9 mouse cellular contexts compared by ENCODE assay signal in the genomic region with DNA sequence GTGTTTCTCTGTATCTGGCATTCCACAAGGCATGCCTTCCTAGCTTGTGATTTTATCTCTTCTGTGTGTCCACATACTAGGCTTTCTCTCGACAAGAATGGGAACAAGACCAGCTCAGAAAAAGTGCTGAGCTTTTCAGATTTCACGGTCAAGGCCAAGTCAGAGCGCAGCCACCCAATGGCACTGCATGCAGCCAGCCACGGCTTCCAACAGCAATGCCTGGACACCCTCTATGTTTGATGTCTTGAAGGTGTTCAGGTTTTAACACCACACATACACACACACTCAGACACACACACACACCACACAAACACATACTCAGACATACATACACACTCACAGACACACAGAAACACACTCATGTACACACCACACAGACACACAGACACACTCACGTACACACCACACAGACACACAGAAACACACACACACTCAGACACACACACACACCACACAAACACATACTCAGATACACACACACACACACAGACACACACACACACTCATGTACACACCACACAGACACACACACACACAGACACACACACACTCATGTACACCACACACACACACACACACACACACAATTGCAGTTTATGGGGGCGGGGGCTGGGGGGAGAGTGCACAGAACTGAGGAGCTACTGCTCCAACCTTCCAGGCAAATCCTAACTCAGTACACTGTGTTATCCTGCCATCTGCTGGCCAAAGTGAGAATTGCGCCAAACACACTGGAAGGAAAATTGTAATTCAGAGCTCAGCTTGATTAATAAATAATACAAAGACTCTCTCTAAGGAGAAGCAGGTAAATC. TPM values are rescaled to one million over a fixed set of nuclear protein-coding genes. Genes with fewer than 3 reads are reported as not detected.
DNase-seq lines count a peak whose midpoint lies in the region; ATAC-seq and TF ChIP-seq lines count a peak whose summit lies in the region.
"Had no signal": no experiment of that assay in that cellular context is flagged by ENCODE, and none has a peak within 500 bp of the region (broad histone marks: within the 10 kb centered on the region; RNA-seq: fewer than 3 reads in every experiment).

No protein-coding gene starts in this region.

- no peak overlapping the region for H3K9ac ChIP-seq in ES-E14 (ENCODE audit: insufficient read depth, low read depth, low read length, poor library complexity, severe bottlenecking)

- no peaks in the 10 kb centered on the region for H3K36me3 ChIP-seq in ES-E14 (ENCODE audit: control insufficient read depth, insufficient read depth, low read length, poor library complexity, severe bottlenecking)

- peak; percentile 53 for DNase-seq in ES-E14 (ENCODE audit: low read depth, low spot score)
- peak; percentile 81 for DNase-seq in brain, embryonic 14.5 days (ENCODE audit: low read depth)
- peak; percentile 46 to 78 for DNase-seq in layer of hippocampus, adult 8-10 months (ENCODE audit: low spot score in 2 of 2)
- DNase-seq in lung, postnatal 25 days (ENCODE audit: low spot score): peak; percentile 63
- DNase-seq in retina, embryonic 14.5 days (ENCODE audit: low spot score): peak; percentile 92
- peak; percentile 38 to 61 for DNase-seq in thymus, postnatal 36 days

- peak; percentile 78 for ATAC-seq in erythroid progenitor cell, adult 5-6 weeks (replicated peaks; ENCODE audit: low FRiP score, poor library complexity, severe bottlenecking)
- peak; percentile 69 to 73 for ATAC-seq in hematopoietic stem cell, adult 5-6 weeks (replicated peaks in 1 of 2; ENCODE audit: insufficient read depth in 1 of 2, low FRiP score in 2 of 2, low TSS enrichment in 1 of 2, low read depth in 1 of 2, poor library complexity in 2 of 2, severe bottlenecking in 2 of 2)

- peaks cover 0 to 2% of the 10 kb centered on the region in 2 experiments; a peak in 1 of 4 replicates for H3K4me1 ChIP-seq in ES-E14 (ENCODE audit: control insufficient read depth in 2 of 2, insufficient read depth in 2 of 2, low read length in 2 of 2, poor library complexity in 1 of 2)

- in situ Hi-C loops in ES-E14 (cut with MboI; ENCODE audit: low sequenced_read_pairs in 2 of 2, unreplicated experiment in 2 of 2): loop anchor here (25.0 kb wide), 2 partner anchors 202 to 352 kb away; a partner anchor contains a TSS

- TF ChIP-seq POLR2A in brain, embryonic 14.5 days (IDR thresholded peaks at IDR 0.05; ENCODE audit: borderline replicate concordance, extremely low read depth, insufficient read depth, insufficient read length, poor library complexity, severe bottlenecking): no peak

- H3K4me3 ChIP-seq in ES-E14 (ENCODE audit: insufficient read depth in 1 of 2, low read depth in 1 of 2, low read length in 2 of 2, poor library complexity in 1 of 2, severe bottlenecking in 1 of 2): no peak overlapping the region

- H3K27ac ChIP-seq in ES-E14 (ENCODE audit: insufficient read depth, low read depth, low read length, poor library complexity, severe bottlenecking): no peak overlapping the region
- H3K27ac ChIP-seq: macrophage had no signal

- no peaks in the 10 kb centered on the region for H3K9me3 ChIP-seq in ES-E14 (ENCODE audit: control insufficient read depth, insufficient read depth, low read depth, low read length)

- peak; percentile 85 for TF ChIP-seq CTCF in brain, embryonic 14.5 days (IDR thresholded peaks at IDR 0.05; ENCODE audit: borderline replicate concordance, extremely low read depth, insufficient read depth, insufficient read length)

TF ChIP-seq in ES-E14, 5 proteins besides CTCF, POLR2A, EP300 and RAD21:
- TF ChIP-seq ZC3H11A (IDR thresholded peaks at IDR 0.05; ENCODE audit: borderline replicate concordance, low read depth, low read length) (peak; percentile 97), MAFK (IDR thresholded peaks at IDR 0.05; ENCODE audit: insufficient read depth, low read depth, low read length) (0 out of 2 replicates have a peak, but pooled peaks have one; percentile 32), ZNF384 (IDR thresholded peaks at IDR 0.05; ENCODE audit: low read depth, low read length) (no peak)

RNA-seq across cellular contexts. Expression of a gene that starts 17.2 kb away (rescaled TPM):
- 37.9 and 39.5 TPM in 2 replicates for total RNA-seq in ES-E14 (2012; rRNA removed)
- 73.8 and 77.2 TPM in 2 replicates for polyA plus RNA-seq in brain, embryonic 14.5 days (2012; rRNA removed)
- 13.7 and 19.7 TPM in 2 replicates for total RNA-seq in erythroid progenitor cell, adult 5-6 weeks (2015; ENCODE audit: low replicate concordance)
- 42.4 and 47.5 TPM in 2 replicates for total RNA-seq in erythroid progenitor cell, adult 5-6 weeks (2017; ENCODE audit: low replicate concordance)
- 46.9 and 49.6 TPM in 2 replicates for total RNA-seq in hematopoietic stem cell, adult 5-6 weeks (2017)
- total RNA-seq in layer of hippocampus, adult 8-10 months (2022): 10 to 100 TPM; 17.1 to 25.4 (median 22.0) TPM

RNA-seq across cellular contexts. Expression of a gene that starts 54.6 kb away (rescaled TPM):
- total RNA-seq in ES-E14 (2012; rRNA removed): 15.0 and 22.0 TPM in 2 replicates
- 25.3 and 33.9 TPM in 2 replicates for polyA plus RNA-seq in brain, embryonic 14.5 days (2012; rRNA removed)
- 20.5 and 29.2 TPM in 2 replicates for total RNA-seq in erythroid progenitor cell, adult 5-6 weeks (2015; ENCODE audit: low replicate concordance)
- total RNA-seq in erythroid progenitor cell, adult 5-6 weeks (2017; ENCODE audit: low replicate concordance): 12.1 and 13.2 TPM in 2 replicates
- 20.8 and 59.4 TPM in 2 replicates for total RNA-seq in hematopoietic stem cell, adult 5-6 weeks (2017)
- 10 to 100 TPM; 91.0 to 95.9 (median 94.9) TPM for total RNA-seq in layer of hippocampus, adult 8-10 months (2022)
